Mouse (Mus musculus) ES-CJ7 (cell line): ENCODE data around the gene Adh7.

Experiments
- DNase-seq: peaks from one replicate; pipeline ENCODE4 v3.0.0; 2011; ENCODE audit warnings: low read depth, low spot score

Adh7 gene

DNA sequence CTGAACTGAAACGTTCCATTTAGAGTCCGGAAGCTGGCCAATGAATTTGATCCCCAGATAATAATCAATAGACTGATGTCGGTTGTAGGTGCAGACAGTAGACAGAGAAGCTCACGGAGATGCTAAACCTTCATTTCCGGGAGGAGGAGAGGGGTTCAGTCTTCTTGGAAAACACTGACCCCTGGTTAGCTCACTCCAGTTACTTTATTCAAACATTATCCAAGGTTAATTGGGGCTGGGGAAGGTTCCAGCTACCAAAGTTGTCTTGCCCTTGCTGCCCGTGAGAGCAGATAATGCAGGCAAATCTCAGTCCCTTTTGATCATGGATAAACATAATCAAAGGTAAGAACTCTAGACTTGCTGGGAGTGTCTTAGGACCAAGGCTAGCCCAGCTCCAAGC is 33.6 kb downstream of the Adh7 start:
- DNase-seq, result no peak

DNA sequence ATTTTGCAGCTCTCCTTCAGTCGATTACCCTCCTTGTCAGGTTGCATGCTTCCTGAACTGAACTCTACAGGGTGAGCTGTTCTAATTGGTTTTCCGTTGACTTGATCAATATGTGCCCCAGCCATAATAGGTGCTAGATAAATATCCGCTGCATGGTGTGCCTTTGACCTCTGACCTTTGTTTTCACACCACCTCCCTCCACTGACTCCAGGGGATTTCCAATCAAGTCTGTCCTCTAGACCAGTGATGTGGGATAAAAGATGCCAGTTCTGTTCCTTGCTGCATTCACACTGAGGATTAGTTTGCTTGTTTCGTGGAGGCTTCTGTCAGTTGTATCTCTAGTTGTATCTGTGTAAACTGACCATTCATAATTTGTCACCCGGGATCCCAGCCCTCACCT is 36.6 kb downstream of the Adh7 start:
- no peak for DNase-seq

DNA sequence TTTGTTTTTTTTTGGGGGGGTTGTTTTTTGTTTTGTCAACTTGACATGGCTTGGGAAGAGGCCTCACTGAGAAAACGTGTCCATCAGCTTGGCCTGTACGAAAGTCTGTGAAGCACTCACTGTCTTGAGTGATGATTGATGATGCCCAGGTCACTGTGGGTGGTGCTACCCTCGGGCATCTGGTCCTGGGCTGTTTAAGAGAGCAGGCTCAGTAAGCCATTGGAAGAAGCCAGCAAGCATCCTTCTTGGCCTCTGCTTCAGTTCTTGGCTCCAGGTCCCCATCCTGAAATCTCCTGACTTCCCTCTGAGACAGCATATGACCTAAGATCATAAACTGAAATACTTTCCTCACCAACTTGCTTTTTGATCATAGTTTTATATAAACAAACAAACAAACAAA is 37.8 kb downstream of the Adh7 start:
- no peak for DNase-seq

DNA sequence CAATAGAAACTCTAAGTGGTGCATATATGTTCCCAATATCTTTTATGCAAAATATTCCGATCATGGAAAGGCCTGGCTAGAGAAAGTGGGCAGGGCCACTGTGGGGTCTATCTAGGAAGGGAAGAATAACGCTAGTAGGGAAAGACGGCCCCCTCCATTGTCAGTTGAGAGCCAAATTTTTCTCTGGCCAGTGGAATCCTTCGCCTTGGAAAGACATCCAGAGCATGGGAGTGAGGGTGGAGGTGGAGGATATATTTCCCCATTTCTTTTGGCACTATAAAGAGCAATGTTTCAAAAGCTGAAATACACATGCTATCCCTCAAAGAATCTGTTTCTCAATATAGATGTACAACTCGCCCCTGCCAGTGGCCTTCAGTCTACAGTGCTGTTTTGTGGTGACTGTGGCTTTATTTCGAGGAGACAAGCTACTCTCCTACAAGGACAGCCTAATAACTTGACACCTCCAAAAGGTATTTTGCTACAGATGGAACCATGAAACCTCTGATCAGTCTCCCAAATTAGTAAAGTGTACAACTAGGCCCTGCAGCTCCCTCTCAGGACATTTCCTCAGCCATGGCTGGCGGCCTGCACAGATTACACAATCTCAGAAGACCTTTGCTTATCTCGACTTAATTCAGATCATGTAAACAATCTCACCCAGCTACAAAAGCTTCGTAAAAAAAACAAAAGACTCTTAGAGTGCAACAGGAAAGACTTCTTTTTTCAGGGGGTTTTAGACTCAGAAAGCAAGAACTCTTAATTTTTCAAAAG is 38.4 kb downstream of the Adh7 start:
- no peak for DNase-seq

DNA sequence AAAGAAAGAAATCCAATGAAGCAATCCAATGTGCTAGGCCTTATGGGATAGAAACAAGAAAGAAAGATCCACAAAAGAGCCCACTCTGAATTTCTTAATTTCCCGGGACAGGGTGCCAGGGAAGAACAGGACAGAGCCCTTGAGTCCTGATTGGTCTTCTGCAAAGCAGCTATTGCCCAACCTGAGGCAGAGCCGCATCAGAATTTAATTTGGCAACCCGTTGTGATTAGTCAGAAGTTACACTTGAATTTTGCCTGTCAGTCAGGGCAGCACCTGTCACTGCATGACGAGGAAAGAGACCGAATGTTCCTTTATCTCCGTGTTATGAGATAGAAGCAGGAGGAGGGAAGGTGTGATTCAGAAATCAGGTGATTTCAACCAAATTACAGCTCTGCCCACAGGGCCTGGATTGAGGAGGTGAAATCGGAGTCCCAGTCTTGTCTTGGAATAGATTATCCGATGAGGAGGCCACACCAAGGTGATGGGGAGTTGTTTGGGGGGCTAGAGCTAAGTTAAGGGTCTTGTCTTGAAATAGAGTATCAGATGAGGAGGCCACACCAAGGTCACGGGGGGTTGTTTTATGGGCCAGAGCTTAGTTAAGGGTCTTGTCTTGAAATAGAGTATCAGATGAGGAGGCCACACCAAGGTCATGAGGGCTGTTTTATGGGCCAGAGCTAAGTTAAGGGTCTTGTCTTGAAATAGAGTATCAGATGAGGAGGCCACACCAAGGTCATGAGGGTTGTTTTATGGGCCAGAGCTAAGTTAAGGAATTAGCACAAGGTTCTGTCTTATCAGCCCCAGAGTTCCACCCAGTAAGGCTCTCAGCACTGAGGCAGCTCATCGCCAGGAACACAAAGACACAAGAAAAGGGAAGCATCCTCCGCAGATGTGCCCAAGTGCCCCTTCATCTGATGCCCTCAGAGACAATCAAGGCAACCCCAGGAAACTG is 43.4 kb downstream of the Adh7 start, which contains the start of gene Adh1:
TSS of gene Adh1 (plus strand) at position 271 of the 949 bp plus-strand sequence.
- DNase-seq, result no peak

DNA sequence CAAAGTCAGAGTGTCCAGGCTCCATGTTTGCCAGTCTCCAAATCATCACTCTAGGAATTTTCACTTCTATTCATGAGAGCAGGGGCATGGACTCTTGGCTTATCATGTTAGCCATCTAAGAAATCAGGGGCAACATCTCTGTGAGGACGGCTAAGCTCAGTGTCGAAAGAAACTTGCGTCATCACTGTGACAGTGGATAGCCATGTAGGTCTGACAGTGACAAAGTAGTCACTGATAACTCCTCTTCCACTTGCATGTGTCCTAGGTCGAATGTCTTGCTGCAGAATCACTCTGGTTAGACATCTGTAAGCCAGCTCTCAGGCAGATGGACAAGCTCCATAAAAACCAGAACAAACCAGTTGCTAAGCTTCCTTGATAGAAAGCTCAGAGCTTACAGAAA is 45.0 kb downstream of the Adh7 start:
- no peak for DNase-seq

DNA sequence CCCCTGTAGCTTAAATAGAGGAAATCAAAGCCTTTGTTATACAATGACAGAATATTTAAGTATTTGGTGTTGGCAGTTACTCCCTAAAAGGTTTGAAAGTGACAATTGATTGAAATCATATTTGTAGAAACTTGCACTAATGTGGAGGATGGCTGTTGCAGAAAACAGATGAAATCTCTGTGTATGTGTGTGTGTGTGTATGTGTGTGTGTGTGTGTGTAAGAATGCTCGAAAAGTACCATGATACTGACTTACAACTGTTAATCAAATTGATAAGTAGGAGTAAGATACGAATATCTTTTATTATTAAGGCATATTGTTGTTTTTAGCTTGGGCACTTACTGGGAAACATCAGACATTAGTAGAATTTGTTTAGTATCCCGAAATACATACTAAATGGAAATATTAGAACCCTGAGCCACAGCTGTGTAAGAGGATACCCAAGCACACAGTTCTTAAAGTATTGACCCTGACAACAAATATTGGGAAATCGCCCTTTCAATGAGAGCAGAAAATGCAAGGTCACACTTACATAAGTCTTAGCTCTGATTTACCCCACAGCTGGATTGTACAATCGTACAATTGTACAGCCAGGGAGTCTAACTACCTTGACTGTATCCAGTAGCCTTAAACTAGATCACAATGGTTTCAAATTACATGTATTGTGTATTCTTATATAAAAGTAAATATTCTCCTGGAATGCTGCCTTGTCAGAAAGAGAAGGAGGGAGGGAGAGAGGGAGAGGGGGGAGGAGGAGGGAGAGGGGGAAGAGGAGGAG is 45.8 kb downstream of the Adh7 start:
- no peak for DNase-seq

DNA sequence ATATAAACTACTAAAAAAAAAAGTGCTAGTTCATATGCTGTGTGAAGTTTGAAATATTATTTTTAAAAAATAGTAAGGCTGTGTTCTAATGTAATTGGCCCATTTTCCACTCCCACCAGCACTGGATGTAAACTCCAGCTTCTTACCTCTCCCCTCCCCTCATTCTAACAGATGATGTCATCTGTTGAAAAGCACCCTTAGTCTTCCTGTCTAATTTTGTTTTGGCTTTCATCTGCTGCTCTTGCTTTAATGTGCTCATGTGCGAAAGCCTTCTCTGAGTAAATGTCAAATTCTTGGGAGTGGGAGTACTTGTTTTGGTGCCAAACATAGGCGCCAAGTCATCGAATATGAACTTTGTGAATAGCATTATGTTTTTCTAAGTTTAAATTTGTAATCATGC is 47.1 kb downstream of the Adh7 start:
- no peak for DNase-seq

DNA sequence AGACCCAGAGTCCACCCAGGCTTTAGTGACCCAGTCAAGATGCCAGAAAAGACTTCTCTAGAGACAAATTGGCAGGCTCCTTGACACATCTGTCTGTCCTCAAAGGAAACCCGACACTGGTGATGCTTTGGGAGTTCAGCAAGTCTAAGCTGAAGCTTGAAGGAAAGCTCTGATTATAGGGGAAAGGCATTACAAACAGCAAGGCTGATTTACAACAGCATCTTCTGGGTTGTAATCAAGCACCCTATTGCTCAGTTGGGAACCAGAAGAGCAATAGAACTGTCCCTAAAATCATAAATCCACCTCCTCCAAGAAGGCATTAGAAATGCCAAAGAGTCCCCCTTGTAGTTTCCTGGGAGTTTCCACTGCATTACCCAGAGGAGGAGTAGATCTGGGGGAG is 52.9 kb downstream of the Adh7 start:
- no peak for DNase-seq

DNA sequence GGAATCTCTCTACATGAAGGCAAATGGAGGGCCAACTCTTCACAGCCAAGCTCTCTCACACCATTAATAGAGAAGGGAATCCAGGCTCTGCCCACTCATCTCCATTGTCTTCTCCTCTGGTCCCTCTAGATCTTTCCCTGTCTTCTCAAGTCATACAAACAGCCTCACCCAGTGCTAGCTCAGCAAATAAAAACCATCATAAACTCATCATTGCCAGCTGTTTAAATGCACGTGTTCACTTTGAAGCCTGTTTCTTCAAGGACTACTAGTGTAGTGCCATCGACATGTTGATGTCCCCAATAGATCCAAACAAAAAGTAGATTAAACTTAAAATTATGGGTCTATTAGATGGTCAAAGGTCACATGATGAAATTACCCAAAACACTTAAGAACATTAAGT is 53.7 kb downstream of the Adh7 start:
- DNase-seq, result no peak

DNA sequence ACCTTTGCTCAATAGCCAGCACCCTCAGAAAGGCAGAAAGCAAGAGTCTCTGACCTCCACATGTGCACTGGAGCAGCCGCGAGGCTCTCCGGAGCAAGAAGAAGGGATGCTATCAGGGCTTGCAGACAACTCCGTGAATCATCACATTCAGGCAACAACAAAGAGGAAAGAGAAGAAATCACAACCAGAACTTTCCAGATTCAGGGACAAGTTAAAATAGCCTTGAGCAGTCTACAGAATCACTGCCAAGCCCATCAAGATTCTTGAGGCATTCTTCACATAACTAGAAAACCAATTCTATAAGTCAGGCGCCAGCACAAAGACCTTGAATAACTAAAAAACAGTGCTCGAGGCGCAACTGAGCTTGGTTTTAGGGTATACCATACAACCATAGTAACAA is 55.5 kb downstream of the Adh7 start:
- DNase-seq, result no peak

DNA sequence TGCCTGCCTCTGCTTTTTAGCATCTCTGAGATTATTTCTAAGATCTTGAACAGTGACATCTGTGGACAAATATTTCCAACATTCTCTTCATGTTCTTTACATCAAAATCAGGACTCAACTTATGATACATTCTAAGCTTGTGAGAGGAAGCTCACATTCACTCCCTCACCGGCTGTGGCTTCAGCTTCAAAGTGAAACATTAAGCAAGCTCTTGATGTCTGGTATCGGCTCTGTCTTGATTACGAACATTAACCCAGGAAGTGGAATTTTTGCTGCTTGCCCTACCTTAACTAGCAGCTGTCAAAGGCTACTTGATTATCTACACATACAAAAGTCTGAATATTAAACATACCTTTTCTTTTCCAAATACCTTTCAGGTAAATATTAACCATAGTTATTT is 57.5 kb downstream of the Adh7 start:
- DNase-seq, result no peak

DNA sequence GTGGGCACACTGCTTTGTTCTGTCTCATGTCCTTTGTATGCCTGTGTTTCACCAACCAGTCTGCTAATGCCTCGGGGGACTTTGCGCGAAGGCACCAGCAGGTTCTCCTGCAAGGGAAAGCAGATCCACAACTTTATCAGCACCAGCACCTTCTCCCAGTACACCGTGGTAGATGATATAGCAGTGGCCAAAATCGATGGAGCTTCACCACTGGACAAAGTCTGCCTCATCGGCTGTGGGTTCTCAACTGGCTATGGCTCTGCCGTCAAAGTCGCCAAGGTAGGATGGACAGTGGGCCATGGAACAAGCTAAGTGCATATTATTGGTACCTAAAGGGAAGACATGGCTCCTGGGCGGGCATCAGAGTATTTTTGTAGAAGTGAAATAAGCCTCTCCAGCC is 65.0 kb downstream of the Adh7 start:
- DNase-seq, result no peak
